ENCODE assay signal across 19 mouse cellular contexts in the genomic region with DNA sequence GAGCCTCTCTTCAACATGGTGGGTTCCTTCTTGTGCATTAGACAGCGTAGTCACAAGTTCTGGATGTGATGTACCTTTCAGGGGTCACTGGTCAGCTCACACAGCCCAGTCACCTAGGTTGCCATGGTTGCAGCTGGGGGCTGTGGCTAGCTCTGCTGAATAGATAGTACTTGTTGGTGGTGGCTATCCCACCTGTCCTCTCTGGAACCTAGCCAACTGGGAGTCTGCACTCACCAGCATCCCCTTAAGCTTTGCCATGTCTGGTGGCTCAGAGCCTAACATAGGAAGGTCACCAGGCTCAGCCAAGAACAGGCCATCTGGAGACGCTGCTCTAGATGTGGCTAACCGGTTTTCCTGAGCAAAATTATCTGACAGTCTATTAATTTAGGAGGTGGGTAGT. TPM values are rescaled to one million over a fixed set of nuclear protein-coding genes. Genes with fewer than 3 reads are reported as not detected.
DNase-seq lines count a peak whose midpoint lies in the region; ATAC-seq and TF ChIP-seq lines count a peak whose summit lies in the region.
"Had no signal": no experiment of that assay in that cellular context is flagged by ENCODE, and none has a peak within 500 bp of the region (broad histone marks: within the 10 kb centered on the region; RNA-seq: fewer than 3 reads in every experiment).

No protein-coding gene starts in this region.

- WGBS in kidney, embryonic 15.5 days: 44% methylated on average over 3 of the region's 3 CpGs
- 82% methylated on average over 3 of the region's 3 CpGs for whole genome bisulfite sequencing in lung, postnatal 0 days

- no peak for TF ChIP-seq CTCF in brain, embryonic 14.5 days (IDR thresholded peaks at IDR 0.05; ENCODE audit: borderline replicate concordance, extremely low read depth, insufficient read depth, insufficient read length)
- TF ChIP-seq CTCF in lung, postnatal 0 days (IDR thresholded peaks at IDR 0.05): no peak

- no peak overlapping the region for H3K4me2 ChIP-seq in kidney, embryonic 15.5 days
- H3K4me2 ChIP-seq in lung, postnatal 0 days (replicated peaks; ENCODE audit: low read depth, low read length): no peak overlapping the region
- H3K4me2 ChIP-seq: limb, embryonic 13.5 days; midbrain, embryonic 11.5 days had no signal

- no peak for TF ChIP-seq EP300 in lung, postnatal 0 days (IDR thresholded peaks at IDR 0.05)

- TF ChIP-seq POLR2A in brain, embryonic 14.5 days (IDR thresholded peaks at IDR 0.05; ENCODE audit: borderline replicate concordance, extremely low read depth, insufficient read depth, insufficient read length, poor library complexity, severe bottlenecking): no peak

- DNase-seq in kidney, postnatal 10 days: no peak
- DNase-seq in brain, embryonic 14.5 days (ENCODE audit: low read depth): peak; percentile 46
- peak; percentile 33 for DNase-seq in cerebellum, adult 11 months
- peak; percentile 53 to 70 for DNase-seq in cerebellum, postnatal 25 days
- no peak for DNase-seq in adrenal gland, postnatal 10 days
- DNase-seq in lung, postnatal 0 days (ENCODE audit: low spot score): no peak
- DNase-seq: adrenal gland, adult 2 months; embryo, embryonic 11 days; gastrocnemius, postnatal 36 days; kidney, adult 8-10 months; right cerebral cortex, postnatal 4 days; thymus, adult 18-20 months had no signal

- no peaks in the 10 kb centered on the region for H3K9me3 ChIP-seq in kidney, embryonic 15.5 days (replicated peaks)
- no peaks in the 10 kb centered on the region for H3K9me3 ChIP-seq in lung, postnatal 0 days (ENCODE audit: low read length)
- H3K9me3 ChIP-seq: limb, embryonic 13.5 days had no signal

- peaks cover 49% of the 10 kb centered on the region for H3K4me1 ChIP-seq in kidney, embryonic 15.5 days
- H3K4me1 ChIP-seq in lung, postnatal 0 days (ENCODE audit: insufficient read depth, low read depth, low read length): 0 out of 2 replicates have a peak, but pooled peaks cover 3% of the 10 kb centered on the region

- ATAC-seq in kidney, embryonic 15.5 days (replicated peaks; ENCODE audit: low FRiP score): peak; percentile 26; the same call in 1 of the 2 replicates
- no peak for ATAC-seq in lung, postnatal 0 days
- ATAC-seq: CD4-positive, CD25-positive, alpha-beta regulatory T cell, adult 4 months had no signal

- H3K9ac ChIP-seq in kidney, embryonic 15.5 days: no peak overlapping the region
- no peak overlapping the region for H3K9ac ChIP-seq in lung, postnatal 0 days (replicated peaks; ENCODE audit: low read depth)
- H3K9ac ChIP-seq: limb, embryonic 13.5 days had no signal

- no peaks in the 10 kb centered on the region for H3K27me3 ChIP-seq in kidney, embryonic 15.5 days
- H3K27me3 ChIP-seq in lung, postnatal 0 days (replicated peaks; ENCODE audit: insufficient read depth, low read length): no peaks in the 10 kb centered on the region
- H3K27me3 ChIP-seq: limb, embryonic 13.5 days had no signal

- H3K4me3 ChIP-seq in kidney, embryonic 15.5 days (replicated peaks): no peak overlapping the region
- no peak overlapping the region for H3K4me3 ChIP-seq in lung, postnatal 0 days (ENCODE audit: low read depth, low read length)
- H3K4me3 ChIP-seq: layer of hippocampus, adult 2 months; left cerebral cortex, adult 2 months; limb, embryonic 13.5 days had no signal

- no peaks in the 10 kb centered on the region for H3K36me3 ChIP-seq in kidney, embryonic 15.5 days
- H3K36me3 ChIP-seq in lung, postnatal 0 days (ENCODE audit: insufficient read depth, low read length): no peaks in the 10 kb centered on the region
- H3K36me3 ChIP-seq: limb, embryonic 13.5 days had no signal

- no peak overlapping the region for H3K27ac ChIP-seq in kidney, embryonic 15.5 days
- no peak overlapping the region for H3K27ac ChIP-seq in lung, postnatal 0 days (ENCODE audit: low read length)
- H3K27ac ChIP-seq: layer of hippocampus, adult 2 months; left cerebral cortex, adult 2 months; limb, embryonic 13.5 days had no signal

RNA-seq across cellular contexts. Expression of a gene that starts 47.4 kb away (rescaled TPM):
- polyA plus RNA-seq in kidney, embryonic 15.5 days (2015; fragmentation: Nextera tagmentation; extraction: Ambion mirVana): 42.9 and 46.8 TPM in 2 replicates
- 37.6 and 76.2 TPM in 2 replicates for polyA plus RNA-seq in brain, embryonic 14.5 days (2012; rRNA removed)
- total RNA-seq in adrenal gland, postnatal 10 days (2021): 10 to 100 TPM; 26.3 to 60.8 TPM
- polyA plus RNA-seq in lung, postnatal 0 days (2015; fragmentation: Nextera tagmentation; extraction: Ambion mirVana): 38.4 and 54.8 TPM in 2 replicates
- total RNA-seq: MEL had no signal
- polyA plus RNA-seq: CD4-positive, CD25-positive, alpha-beta regulatory T cell, adult 4 months had no signal

Comparison
In these comparisons a context has a peak if more than half of its experiments do, and no peak if none do; other contexts are left out.
1. DNase-seq: peak in brain, embryonic 14.5 days (single experiment), cerebellum, adult 11 months (single experiment) and cerebellum, postnatal 25 days (2 of 2); none in kidney, postnatal 10 days (single experiment), adrenal gland, postnatal 10 days (single experiment) and lung, postnatal 0 days (single experiment).